Mouse (Mus musculus) cerebral cortex, adult 2 months (tissue): Measurements from ENCODE around the gene Tnpo2.

Experiments used
- whole genome bisulfite sequencing: fragments of 180-500 bp; shearing (Covaris S2); methylation state at CpG from one replicate; pipeline ENCODE4 v1.1.7; 2018; 5-methylcytosine and 5-hydroxymethylcytosine counted together

Tnpo2 gene

DNA sequence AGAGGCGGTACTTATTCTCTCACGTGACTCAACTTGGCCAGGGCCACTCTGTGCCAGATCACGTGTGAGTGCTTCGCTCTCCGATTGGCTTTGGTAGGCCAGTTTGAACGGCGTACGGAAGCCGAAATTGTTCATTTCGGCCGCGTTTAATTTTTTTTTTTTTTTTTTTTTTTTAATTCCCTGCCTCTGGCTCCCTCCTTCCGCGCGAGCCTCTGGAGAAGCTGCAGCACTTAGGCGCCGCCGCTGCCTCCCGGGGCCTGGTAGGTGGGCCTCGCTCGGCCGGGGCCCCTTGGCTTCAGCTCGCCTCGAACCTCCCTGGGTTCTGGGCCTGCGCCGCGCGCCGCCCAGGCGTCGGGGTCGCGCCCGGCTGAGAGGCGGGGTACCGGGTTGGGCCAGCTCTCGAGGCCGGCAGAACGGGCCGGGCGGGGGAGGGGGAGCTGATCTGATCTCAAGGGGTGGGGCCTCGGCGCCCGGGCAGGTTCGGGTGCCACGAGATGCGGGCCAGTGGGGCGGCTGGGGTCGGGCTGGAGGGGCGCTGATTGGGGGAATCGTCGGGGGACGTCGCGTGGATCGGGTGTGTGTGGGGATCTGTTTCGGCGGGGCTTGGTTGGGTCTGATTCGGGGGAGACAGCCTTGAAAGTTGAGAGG, at the start of gene Tnpo2:
Gene Tnpo2 (plus strand): TSS at position 198 of the 648 bp plus-strand sequence.
- WGBS = under 1% methylated on average over 59 of the region's 59 CpGs

- 90% methylated on average over 5 of the region's 5 CpGs for WGBS
Measured at GRCm38 (mm10) chr8:84987388-84987787, 49.3 kb upstream of the Tnpo2 start.

- WGBS = 80% methylated on average over 2 of the region's 2 CpGs
Measured at GRCm38 (mm10) chr8:84987903-84988302, 48.8 kb upstream of the Tnpo2 start.

- 13% methylated on average over 15 of the region's 15 CpGs for WGBS
Measured at GRCm38 (mm10) chr8:84989311-84989731, 47.4 kb upstream of the Tnpo2 start.

- WGBS = under 1% methylated on average over 15 of the region's 15 CpGs
Measured at GRCm38 (mm10) chr8:84989810-84990209, 46.9 kb upstream of the Tnpo2 start.

DNA sequence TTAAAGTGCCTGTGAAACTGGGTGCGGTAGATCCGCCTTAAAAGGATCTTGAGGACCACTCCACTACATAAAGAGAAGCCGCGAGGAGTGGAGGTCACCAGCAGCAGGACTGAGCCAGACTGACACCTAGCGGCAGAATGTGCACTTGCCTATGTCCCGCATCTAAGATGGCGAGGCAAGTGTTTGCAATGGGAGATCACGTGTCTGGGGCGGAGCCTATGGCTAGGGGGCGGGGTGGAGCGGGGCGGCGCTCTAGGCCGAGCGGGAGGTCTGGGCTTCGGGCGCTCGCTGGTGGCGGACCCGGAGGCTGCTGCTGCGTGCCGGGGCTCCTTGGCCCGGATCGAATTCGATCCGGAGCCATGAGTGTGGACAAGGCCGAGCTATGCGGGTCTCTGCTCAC, 46.4 kb upstream of the Tnpo2 start, which contains the start of gene Hook2:
Gene Hook2 (plus strand): TSS at position 255 of the 400 bp plus-strand sequence.
- WGBS = under 1% methylated on average over 28 of the region's 28 CpGs

DNA sequence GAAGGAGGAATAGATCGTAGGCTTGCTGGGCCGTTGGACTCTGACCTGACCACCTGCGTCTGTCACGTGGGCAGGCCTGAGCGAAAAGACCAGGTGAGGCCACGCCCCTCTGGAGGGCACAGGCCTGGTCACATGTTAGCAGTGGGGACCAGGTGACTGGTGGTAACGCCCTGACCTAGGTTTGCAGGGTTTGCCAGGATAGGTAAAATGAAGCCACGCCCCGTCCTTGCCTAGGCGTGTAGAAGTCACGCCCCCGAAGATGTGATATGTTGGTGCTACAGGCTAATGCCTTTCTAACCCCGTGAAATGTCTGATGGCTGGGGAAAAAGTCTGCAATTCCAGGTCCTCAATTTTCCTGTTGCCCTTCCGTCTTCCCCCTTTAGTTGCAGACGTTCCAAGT, 45.9 kb upstream of the Tnpo2 start:
- 4% methylated on average over 15 of the region's 15 CpGs for WGBS

DNA sequence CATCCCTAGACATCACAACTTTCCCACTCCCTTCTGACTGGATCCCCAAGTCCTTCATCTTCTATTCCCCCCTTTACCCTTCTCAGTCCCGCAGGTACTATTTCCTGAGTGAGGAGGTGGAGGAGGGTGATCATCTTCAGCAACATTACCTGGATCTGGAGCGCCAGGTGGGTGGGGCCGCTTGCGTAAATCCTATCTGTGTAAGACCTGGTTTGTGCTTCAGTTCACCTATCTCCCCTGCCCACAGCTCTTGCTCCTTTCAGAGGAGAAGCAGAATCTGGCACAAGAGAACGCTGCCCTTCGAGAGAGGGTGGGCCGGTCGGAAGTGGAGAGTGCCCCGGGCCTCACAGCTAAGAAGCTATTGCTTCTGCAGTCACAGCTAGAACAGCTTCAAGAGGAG, 42.3 kb upstream of the Tnpo2 start:
- WGBS = 95% methylated on average over 9 of the region's 9 CpGs

- 42% methylated on average over 25 of the region's 25 CpGs for WGBS
Measured at GRCm38 (mm10) chr8:84995680-84996079, 41.0 kb upstream of the Tnpo2 start.

DNA sequence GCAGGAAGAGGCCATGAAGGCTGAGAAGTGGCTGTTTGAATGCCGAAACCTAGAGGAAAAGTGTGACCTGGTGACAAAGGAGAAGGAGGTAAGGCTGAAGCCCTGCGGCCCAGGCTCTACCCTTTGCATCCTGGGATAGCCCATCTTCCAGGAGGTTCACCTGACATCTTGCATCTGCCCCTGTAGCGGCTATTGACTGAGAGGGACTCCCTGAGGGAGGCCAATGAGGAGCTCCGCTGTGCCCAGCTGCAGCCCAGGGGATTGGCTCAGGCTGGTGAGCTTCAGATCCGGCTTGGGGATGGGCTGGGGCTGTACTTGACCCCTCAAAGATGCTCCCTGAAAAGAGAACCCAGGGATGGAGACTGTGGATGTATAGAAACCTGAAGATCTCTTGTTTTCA, 39.7 kb upstream of the Tnpo2 start:
- WGBS = 88% methylated on average over 5 of the region's 5 CpGs

DNA sequence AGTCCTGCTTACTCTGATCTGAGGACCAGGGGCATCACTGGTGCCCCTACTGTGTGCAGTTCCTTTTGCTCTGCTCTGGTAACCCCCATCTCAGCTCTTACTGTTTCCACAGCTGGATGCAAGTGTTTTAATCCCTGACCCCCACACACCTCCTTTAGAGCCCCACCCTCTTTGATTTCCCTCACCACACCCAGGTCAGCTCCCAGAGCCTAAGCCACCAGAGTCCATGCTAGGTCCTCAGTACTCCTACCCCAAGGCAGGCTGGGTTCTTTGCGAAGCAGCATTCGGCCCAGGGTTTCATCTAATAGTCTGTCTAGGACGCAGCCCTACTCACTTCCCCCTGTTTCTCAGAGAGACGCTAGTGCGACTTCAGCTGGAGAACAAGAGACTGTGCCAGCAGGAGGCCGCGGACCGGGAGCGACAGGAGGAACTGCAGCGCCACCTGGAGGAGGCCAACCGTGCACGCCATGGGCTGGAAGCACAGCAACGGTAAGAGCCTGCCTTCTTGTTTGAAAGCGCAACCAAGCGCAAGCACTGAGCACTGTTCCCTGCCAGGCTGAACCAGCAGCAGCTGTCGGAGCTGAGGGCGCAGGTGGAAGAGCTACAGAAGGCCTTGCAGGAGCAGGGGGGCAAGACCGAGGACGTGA, 38.9 kb upstream of the Tnpo2 start:
- 8% methylated on average over 19 of the region's 19 CpGs for WGBS

DNA sequence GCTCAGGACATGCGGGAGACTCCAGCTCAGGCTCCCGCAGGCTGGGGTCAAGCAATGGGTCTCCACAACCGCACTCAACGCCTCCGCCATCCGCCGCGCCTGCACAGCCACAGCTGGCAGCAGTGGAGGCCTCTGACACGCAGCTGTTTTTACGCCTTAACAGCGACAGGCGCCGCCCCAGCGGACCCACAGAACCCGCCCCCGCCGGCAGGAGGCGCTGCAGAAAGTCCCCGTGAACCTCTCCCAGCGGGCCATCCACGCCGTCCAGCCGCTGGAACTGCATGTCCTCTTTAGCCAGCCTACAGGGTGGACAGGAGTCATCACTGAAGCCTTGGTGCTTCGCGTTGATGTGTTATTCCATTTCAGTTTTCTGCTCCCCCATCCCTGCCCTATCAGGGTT, 29.0 kb upstream of the Tnpo2 start:
- 26% methylated on average over 25 of the region's 25 CpGs for WGBS

- 14% methylated on average over 28 of the region's 28 CpGs for WGBS
Measured at GRCm38 (mm10) chr8:85011242-85011641, 25.5 kb upstream of the Tnpo2 start.

- WGBS = 2% methylated on average over 26 of the region's 26 CpGs
Measured at GRCm38 (mm10) chr8:85013230-85013840, 23.4 kb upstream of the Tnpo2 start.

GRCm38 (mm10) chr8:85014431-85014830, 22.3 kb upstream of the Tnpo2 start, which contains the start of gene Best2:
Best2 (minus strand) TSS chr8:85014531.
- 55% methylated on average over 2 of the region's 2 CpGs for WGBS

GRCm38 (mm10) chr8:85016724-85017123, 20.0 kb upstream of the Tnpo2 start:
- 72% methylated on average over 10 of the region's 10 CpGs for WGBS

DNA sequence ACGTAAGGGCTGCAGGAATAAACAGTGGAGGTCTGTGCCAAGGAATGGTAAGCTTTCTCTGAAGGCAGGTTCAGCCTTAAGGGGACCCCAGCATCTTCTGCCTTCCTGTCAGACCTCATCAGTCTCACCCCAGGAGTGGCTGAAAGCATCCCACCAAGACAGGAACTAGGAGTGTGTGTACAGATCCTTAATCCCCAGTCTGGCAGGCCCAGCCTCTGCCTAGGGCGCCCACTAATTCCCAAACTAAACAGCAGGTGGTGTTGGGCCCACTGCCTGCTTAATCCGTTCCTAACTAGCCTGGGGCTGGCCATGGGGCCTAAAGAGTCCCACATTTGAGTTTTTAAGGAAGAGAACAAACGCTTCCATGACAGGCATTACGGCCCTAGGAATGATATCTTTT, 19.5 kb upstream of the Tnpo2 start:
- 45% methylated on average over 5 of the region's 5 CpGs for WGBS

- WGBS = 98% methylated on average over 3 of the region's 3 CpGs
Measured at GRCm38 (mm10) chr8:85021514-85022055, 15.1 kb upstream of the Tnpo2 start.

- 80% methylated on average over 3 of the region's 3 CpGs for WGBS
Measured at GRCm38 (mm10) chr8:85023846-85024245, 12.9 kb upstream of the Tnpo2 start.

- 2% methylated on average over 30 of the region's 30 CpGs for WGBS
Measured at GRCm38 (mm10) chr8:85025098-85025932, 11.4 kb upstream of the Tnpo2 start, which contains the start of gene Asna1. Asna1 (minus strand) TSS chr8:85025281.

GRCm38 (mm10) chr8:85026670-85027515, 9.8 kb upstream of the Tnpo2 start, which contains the start of gene Trir:
Trir (plus strand) TSS chr8:85026823.
- WGBS = under 1% methylated on average over 74 of the region's 75 CpGs
